Mouse (Mus musculus): Measurements from ENCODE around the gene Man1c1. TPM values are rescaled to one million over a fixed set of nuclear protein-coding genes. Genes with fewer than 3 reads are reported as not detected.

Gene Man1c1
- polyA plus RNA-seq (2012; rRNA removed), result 1.4 and 1.7 TPM in 2 replicates

DNA sequence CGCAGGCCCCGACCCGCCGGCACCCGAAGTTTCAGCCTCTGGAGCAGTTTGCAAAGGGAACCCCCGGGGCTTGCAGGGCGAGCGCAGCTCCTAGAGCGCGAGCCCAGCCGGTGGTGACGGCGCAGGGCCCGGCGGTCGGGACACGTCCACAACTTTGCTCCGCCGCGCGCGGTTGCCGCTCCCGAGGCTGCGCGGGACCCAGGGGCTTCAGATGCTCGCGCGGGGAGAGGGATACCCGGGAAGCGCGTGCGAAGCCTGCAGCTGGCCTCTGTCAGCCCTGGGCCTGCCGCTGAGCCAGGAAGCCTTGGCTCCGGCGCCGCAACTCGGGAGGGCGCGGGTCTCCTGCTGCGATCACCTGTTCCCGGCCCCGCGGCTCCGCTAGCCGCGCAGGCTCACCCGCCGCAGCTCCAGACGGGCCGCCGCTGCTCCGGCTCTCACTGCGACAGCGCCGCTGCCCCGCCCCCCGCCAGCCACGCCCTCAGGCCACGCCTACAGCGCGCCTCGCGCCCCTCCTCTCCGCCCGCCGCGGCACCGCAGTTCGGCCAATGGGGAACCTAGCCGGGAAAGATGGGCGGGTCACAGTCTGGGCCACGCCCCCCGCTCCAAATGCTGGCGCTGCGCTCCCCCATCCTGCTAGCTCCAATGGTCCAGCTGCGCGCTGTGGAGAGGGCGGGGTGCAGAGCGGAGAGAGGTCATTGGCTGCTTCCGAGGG is at the start of gene Man1c1:
TSS of gene Man1c1 (minus strand) at position 456 of the 712 bp plus-strand sequence.

DNA sequence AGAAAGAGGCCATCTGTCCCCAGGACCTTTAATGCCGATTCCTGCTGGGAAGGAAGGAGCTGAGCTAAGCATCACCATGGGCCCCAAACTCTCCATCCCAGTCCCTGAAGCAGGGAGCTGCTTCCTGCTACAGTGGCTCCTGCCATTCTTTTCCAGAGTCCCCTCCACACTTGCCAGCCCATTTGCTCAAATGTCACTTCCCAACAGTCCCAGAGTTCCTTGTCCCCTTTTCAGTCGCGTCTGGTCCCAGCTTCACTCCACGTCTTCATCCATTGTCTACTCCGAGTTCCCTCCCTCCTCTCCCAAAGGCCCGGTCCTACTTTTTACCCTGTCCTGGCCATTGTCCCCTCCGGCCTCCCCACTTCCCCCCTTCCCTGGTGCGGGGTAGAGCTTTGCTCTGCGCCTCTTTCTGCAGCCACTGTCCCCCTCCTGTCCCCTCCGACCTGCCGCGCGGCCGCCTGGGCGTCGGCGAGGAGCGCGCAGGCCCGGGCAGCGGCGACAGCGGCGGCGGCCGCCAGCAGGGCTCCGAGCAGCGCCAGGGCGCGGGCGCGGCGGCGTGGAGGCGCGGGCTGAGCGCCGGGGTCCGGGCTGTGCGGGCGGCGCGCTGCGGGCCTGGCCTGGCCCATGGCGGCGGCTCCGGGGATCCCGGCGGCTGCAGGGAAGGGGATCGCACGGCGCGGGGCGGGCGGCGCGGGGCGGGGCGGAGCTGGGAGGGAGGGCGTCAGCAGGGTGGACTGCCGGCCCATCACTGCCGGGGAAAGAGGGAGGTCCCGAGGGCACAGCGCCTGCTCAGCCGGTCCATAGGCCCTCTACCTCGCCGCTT is 152.4 kb downstream of the Man1c1 start, which contains the start of gene Selenon:
TSS of gene Selenon (minus strand) at position 673 of the 823 bp plus-strand sequence.

GRCm38 (mm10) chr4:134534932-134535786 is 168.9 kb downstream of the Man1c1 start, which contains the start of gene Mtfr1l:
Gene Mtfr1l (minus strand): TSS chr4:134535387.

Other genes with a start within 250 kb of the Man1c1 start
- 92.8 and 131 TPM in 2 replicates for gene Stmn1, start 236.0 kb downstream of the Man1c1 start, polyA plus RNA-seq (2012; rRNA removed)
- 3.0 and 4.1 TPM in 2 replicates for gene Paqr7, start 207.6 kb downstream of the Man1c1 start, polyA plus RNA-seq (2012; rRNA removed)
- 21.6 and 26.4 TPM in 2 replicates for gene Aunip, start 193.3 kb downstream of the Man1c1 start, polyA plus RNA-seq (2012; rRNA removed)
- 25.3 and 29.4 TPM in 2 replicates for gene Mtfr1l, start 168.9 kb downstream of the Man1c1 start, polyA plus RNA-seq (2012; rRNA removed)
- 3.4 and 4.1 TPM in 2 replicates for gene Selenon, start 152.1 kb downstream of the Man1c1 start, polyA plus RNA-seq (2012; rRNA removed)
- gene Ldlrap1, start 63.7 kb upstream of the Man1c1 start, polyA plus RNA-seq (2012; rRNA removed), result 7.7 and 10.5 TPM in 2 replicates
- gene Maco1, start 149.1 kb upstream of the Man1c1 start, polyA plus RNA-seq (2012; rRNA removed), result 10.6 and 10.7 TPM in 2 replicates
- 199 and 266 TPM in 2 replicates for gene Rhd, start 160.2 kb upstream of the Man1c1 start, polyA plus RNA-seq (2012; rRNA removed)
- 40.8 and 49.2 TPM in 2 replicates for gene Tmem50a, start 210.7 kb upstream of the Man1c1 start, polyA plus RNA-seq (2012; rRNA removed)
- gene Rsrp1, start 219.3 kb upstream of the Man1c1 start, polyA plus RNA-seq (2012; rRNA removed), result 202 and 233 TPM in 2 replicates
- gene Syf2, start 226.6 kb upstream of the Man1c1 start, polyA plus RNA-seq (2012; rRNA removed), result 50.7 and 51.5 TPM in 2 replicates

Data from liver, embryonic 14 days (tissue).